Mouse (Mus musculus) intestine, embryonic 14.5 days (tissue): ENCODE data around the gene Cand1. TPM values are rescaled to one million over a fixed set of nuclear protein-coding genes. Genes with fewer than 3 reads are reported as not detected.
A peak's percentile ranks its signal among the peaks of the same experiment; 100 is the strongest.

Experiments
- ATAC-seq: fragments of 200-750 bp; cut with Nextera tagmentation; replicated peaks from 2 replicates; pipeline ENCODE4 v1.8.0; 2017; ENCODE audit warnings: low read depth, moderate number of reproducible peaks, moderate TSS enrichment, moderate library complexity; ENCODE audit not compliant: low FRiP score, low TSS enrichment
- DNase-seq: peaks from one replicate; pipeline ENCODE4 v3.0.0-alpha.2; 2018; ENCODE audit warnings: low spot score
- H3K27ac ChIP-seq: fragments of 300-500 bp; sonication (generic); 2 replicates; pipeline ENCODE4 v1.5.1; 2014; ENCODE audit warnings: low read depth, mild to moderate bottlenecking, control low read depth
- H3K27me3 ChIP-seq: fragments of 300-500 bp; sonication (generic); replicated peaks from 2 replicates; pipeline ENCODE4 v1.6.1; 2014; ENCODE audit warnings: low read length, control low read depth; ENCODE audit not compliant: control insufficient read depth, insufficient read depth
- H3K36me3 ChIP-seq: fragments of 300-500 bp; sonication (generic); 2 replicates; pipeline ENCODE4 v1.6.1; 2014; ENCODE audit warnings: low read length, control low read depth; ENCODE audit not compliant: control insufficient read depth, insufficient read depth
- H3K4me1 ChIP-seq: fragments of 300-500 bp; sonication (generic); replicated peaks from 2 replicates; pipeline ENCODE4 v1.6.1; 2014; ENCODE audit warnings: low read length, control low read depth, mixed read lengths; ENCODE audit not compliant: control insufficient read depth, insufficient read depth
- H3K4me2 ChIP-seq: fragments of 300-500 bp; sonication (generic); 2 replicates; pipeline ENCODE4 v1.6.1; 2014; ENCODE audit warnings: low read length
- H3K4me3 ChIP-seq: fragments of 300-500 bp; sonication (generic); 2 replicates; pipeline ENCODE4 v1.5.1; 2014; ENCODE audit warnings: low read depth, low read length, control low read depth, mixed read lengths
- H3K9ac ChIP-seq: fragments of 300-500 bp; sonication (generic); 2 replicates; pipeline ENCODE4 v1.6.1; 2014; ENCODE audit warnings: mild to moderate bottlenecking, low read length
- H3K9me3 ChIP-seq: fragments of 300-500 bp; sonication (generic); 2 replicates; pipeline ENCODE4 v1.6.1; 2016; ENCODE audit warnings: low read length, control low read depth; ENCODE audit not compliant: control insufficient read depth
- WGBS: fragments of 180-500 bp; shearing (Covaris S2); extraction: QIAGEN DNeasy Blood & Tissue Kit; methylation state at CpG from one replicate; pipeline ENCODE4 v1.1.7; 2014; 5-methylcytosine and 5-hydroxymethylcytosine counted together
- polyA plus RNA-seq: library from polyadenylated mRNA; unstranded; fragments of >200 nt; fragmentation: Nextera tagmentation; extraction: Ambion mirVana; gene quantifications from 2 replicates; pipeline ENCODE4 v1.2.1, GENCODE M21; 2014

The Cand1 gene
- polyA plus RNA-seq, 1 experiment from 2014 or later = 75.9 TPM

- no peaks in the 10 kb centered on the region for H3K27me3 ChIP-seq
- H3K9ac ChIP-seq = no peak overlapping the region
- H3K36me3 ChIP-seq = no peaks in the 10 kb centered on the region
- no peak for ATAC-seq
- H3K4me1 ChIP-seq = no peaks in the 10 kb centered on the region
- H3K4me3 ChIP-seq = no peak overlapping the region
- DNase-seq = no peak
- H3K9me3 ChIP-seq = no peaks in the 10 kb centered on the region
- no peak overlapping the region for H3K4me2 ChIP-seq
- WGBS = 77% methylated on average over 4 of the region's 4 CpGs
- H3K27ac ChIP-seq = no peak overlapping the region
Measured at GRCm38 (mm10) chr10:119257876-119258275, 18.0 kb upstream of the Cand1 start.

DNA sequence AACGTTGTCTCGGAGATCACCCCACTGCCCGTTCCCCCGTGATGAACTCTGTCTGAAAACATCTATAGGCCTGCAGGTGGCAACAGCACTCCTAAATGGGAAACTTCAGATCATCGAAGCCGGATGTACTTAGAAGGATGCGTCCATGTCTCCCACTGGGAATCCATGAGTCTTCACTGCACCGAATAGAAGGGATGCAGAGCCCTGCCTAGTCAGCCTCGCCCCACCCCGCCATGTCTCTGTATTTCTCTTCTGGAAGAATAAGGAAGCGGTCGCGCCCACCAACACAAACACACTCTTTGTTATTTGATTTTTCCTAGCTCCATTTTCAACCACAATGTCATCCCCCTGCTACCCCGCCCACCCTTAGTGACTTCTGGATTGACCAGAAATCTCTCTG lies 4.3 kb upstream of the Cand1 start:
- 83% methylated on average over 14 of the region's 14 CpGs for WGBS
- Histone ChIP-seq H3K4me1 (0 out of 2 replicates have a peak, but pooled peaks cover 5% of the 10 kb centered on the region), H3K27ac (no peak overlapping the region), H3K4me2 (no peak overlapping the region), H3K9ac (no peak overlapping the region), H3K27me3 (no peaks in the 10 kb centered on the region), H3K4me3 (no peak overlapping the region), H3K36me3 (no peaks in the 10 kb centered on the region), H3K9me3 (no peaks in the 10 kb centered on the region)
- DNase-seq (no peak), ATAC-seq (no peak)

GRCm38 (mm10) chr10:119240722-119241089 lies 851 bp upstream of the Cand1 start:
- peaks cover 17% of the 10 kb centered on the region; the same call in 1 of the 2 replicates for H3K4me1 ChIP-seq
- WGBS = 6% methylated on average over 9 of the region's 9 CpGs
- no peaks in the 10 kb centered on the region for H3K27me3 ChIP-seq
- H3K27ac ChIP-seq = peak overlapping the region; percentile 99
- H3K9ac ChIP-seq = peak overlapping the region; percentile 85
- ATAC-seq (no peak), DNase-seq (peak; percentile 77)
- H3K4me3 ChIP-seq = peak overlapping the region; percentile 95
- H3K36me3 ChIP-seq = peaks cover 4% of the 10 kb centered on the region; the same call in 1 of the 2 replicates
- H3K9me3 ChIP-seq = no peaks in the 10 kb centered on the region
- H3K4me2 ChIP-seq = peak overlapping the region; percentile 69

DNA sequence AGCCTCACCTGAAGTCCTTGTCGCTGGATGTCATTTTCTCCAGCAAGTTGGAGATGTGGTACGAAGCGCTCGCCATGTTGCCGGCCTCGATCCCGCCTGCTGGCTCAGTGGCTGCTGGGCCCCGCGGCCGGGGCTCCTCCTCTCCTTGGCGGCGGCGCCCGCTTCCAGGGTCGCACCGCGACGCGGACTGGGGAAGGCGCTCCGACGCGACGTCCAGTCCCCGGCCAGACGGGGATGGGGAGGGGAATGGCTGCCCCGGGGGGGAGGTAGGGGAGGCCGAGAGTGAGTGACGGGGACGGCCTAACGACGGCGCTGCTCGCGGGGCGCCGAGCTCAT lies 254 bp downstream of the Cand1 start:
- no peaks in the 10 kb centered on the region for H3K27me3 ChIP-seq
- ATAC-seq = no peak

DNA sequence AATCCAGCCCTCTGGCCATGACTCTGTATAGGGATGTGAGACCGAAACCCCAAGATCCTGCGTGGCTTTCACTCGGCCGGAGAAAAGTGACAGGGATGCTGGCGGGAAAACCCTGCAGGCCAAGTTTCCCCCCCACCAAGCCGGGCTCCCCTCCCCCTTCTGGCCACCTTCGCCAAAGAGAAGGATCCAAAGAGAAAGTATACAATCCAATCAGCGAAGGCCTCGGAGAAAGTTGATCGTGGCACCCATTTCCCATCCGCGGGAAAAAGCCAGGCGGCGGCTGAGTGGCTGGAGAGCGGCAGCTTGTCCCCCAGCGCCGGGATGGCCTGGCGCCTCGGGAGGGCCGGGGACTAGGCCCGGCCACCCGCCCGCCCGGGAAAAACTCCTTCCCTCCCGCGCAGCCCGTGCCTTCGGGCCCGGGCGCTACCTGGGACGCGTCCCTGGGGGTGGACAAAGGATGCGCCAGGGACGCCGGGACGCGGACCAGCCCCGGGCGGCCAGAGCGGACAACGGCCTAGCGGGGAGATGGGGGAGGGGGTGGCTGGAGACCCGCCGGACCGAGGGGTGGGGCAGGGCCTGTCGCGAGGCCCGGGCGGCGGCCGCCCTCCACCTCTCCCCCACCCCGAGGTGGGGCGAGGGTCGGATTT lies 747 bp downstream of the Cand1 start:
- Histone ChIP-seq H3K4me3 (peak overlapping the region; percentile 95), H3K27ac (peak overlapping the region; percentile 99), H3K4me2 (peak overlapping the region; percentile 96), H3K9ac (peak overlapping the region; percentile 98), H3K36me3 (peaks cover 6% of the 10 kb centered on the region; the same call in 1 of the 2 replicates), H3K27me3 (no peaks in the 10 kb centered on the region), H3K9me3 (no peaks in the 10 kb centered on the region), H3K4me1 (peaks cover 17% of the 10 kb centered on the region; the same call in 1 of the 2 replicates)
- DNase-seq (peak; percentile 85), ATAC-seq (peak; percentile 34)
- 2% methylated on average over 35 of the region's 54 CpGs for WGBS

More for the DNA sequence above, 254 bp downstream of the Cand1 start:
- Histone ChIP-seq H3K36me3 (peaks cover 6% of the 10 kb centered on the region; the same call in 1 of the 2 replicates), H3K4me1 (peaks cover 17% of the 10 kb centered on the region; the same call in 1 of the 2 replicates), H3K9me3 (no peaks in the 10 kb centered on the region), H3K4me2 (peak overlapping the region; percentile 96), H3K9ac (peak overlapping the region; percentile 98), H3K27ac (peak overlapping the region; percentile 99), H3K4me3 (peak overlapping the region; percentile 95)
- no peak for DNase-seq
- WGBS = under 1% methylated on average over 34 of the region's 37 CpGs

DNA sequence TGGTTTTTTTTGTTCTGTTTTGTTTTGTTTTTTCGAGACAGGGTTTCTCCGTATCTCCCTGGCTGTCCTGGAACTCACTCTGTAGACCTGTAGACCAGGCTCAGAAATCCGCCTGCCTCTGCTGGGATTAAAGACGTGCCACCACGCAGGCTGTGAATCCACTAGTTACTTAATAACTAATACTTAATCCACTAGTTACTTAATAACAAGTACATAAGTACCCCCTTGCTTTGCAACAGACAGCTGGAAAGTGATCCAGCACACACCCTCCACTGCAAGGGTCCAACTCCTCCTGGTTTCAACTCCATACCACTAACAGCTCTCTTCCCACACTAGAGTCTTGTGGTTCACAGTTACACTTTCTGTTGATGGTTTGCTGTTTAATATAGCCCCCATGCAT lies 8.3 kb downstream of the Cand1 start:
- Histone ChIP-seq H3K27me3 (no peaks in the 10 kb centered on the region), H3K9me3 (no peaks in the 10 kb centered on the region), H3K4me1 (peaks cover 15% of the 10 kb centered on the region), H3K4me2 (no peak overlapping the region), H3K27ac (no peak overlapping the region), H3K36me3 (peaks cover 6% of the 10 kb centered on the region), H3K4me3 (no peak overlapping the region), H3K9ac (no peak overlapping the region)
- WGBS = 83% methylated on average over 5 of the region's 5 CpGs
- DNase-seq = no peak
- no peak for ATAC-seq

DNA sequence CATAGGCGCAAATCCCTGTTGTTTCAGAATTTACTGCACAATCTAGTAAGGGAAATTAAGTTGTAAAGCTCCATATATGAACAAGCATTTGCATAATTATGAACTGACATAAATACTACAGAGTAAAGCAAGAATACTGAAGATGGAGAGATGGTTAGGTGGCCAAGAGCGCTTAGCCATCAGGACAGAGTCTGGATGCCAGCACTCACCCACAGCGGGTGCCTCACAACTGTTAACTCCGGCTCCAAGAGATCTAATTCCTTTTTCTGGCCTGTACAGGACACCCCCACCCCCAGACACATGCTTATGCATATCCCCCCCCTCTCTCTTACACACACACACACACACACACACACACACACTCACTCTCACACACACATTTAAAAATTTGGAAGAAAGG lies 9.2 kb downstream of the Cand1 start:
- Histone ChIP-seq H3K36me3 (peaks cover 11% of the 10 kb centered on the region), H3K4me2 (no peak overlapping the region), H3K27ac (no peak overlapping the region), H3K27me3 (no peaks in the 10 kb centered on the region), H3K4me1 (peaks cover 15% of the 10 kb centered on the region), H3K9me3 (no peaks in the 10 kb centered on the region), H3K9ac (no peak overlapping the region), H3K4me3 (no peak overlapping the region)
- no peak for ATAC-seq
- DNase-seq = no peak
- 89% methylated on average over 4 of the region's 4 CpGs for WGBS

DNA sequence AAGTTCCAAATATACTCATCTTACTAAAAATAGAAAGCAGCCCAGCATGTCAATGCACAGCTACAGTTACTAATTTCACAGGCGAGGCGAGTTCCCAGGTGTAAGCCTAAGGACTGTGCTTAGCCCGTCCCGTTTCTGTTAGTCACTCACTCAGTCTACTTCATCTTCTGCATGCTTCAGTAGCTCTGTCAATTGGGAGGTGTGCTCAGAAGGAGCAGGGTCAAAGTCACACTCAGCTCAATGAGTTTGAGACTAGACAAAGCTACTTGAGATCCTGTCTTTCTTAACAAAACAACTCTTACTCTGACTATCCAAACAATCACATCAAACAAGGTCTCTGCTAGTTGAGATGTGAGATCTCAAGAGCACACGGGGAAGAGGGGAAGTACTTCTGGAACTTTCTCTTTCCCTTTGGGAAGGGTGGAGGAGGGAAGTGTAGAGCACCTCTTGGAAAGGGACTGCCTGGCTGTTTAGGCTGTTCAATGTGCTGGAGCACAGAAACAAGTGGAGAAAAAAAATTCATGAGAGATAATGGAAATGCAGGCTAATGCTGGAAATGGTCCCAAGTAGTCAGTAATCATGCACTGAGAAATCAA lies 9.7 kb downstream of the Cand1 start:
- no peaks in the 10 kb centered on the region for H3K27me3 ChIP-seq
- H3K4me1 ChIP-seq = peaks cover 15% of the 10 kb centered on the region
- H3K9ac ChIP-seq = no peak overlapping the region
- no peak overlapping the region for H3K27ac ChIP-seq
- DNase-seq (no peak), ATAC-seq (no peak)
- H3K9me3 ChIP-seq = no peaks in the 10 kb centered on the region
- H3K36me3 ChIP-seq = peaks cover 14% of the 10 kb centered on the region
- WGBS = 68% methylated on average over 5 of the region's 5 CpGs
- no peak overlapping the region for H3K4me2 ChIP-seq
- H3K4me3 ChIP-seq = no peak overlapping the region

- H3K4me2 ChIP-seq = no peak overlapping the region
- WGBS = 84% methylated on average over 4 of the region's 4 CpGs
- no peaks in the 10 kb centered on the region for H3K27me3 ChIP-seq
- no peak overlapping the region for H3K27ac ChIP-seq
- H3K4me3 ChIP-seq = no peak overlapping the region
- H3K9me3 ChIP-seq = no peaks in the 10 kb centered on the region
- H3K9ac ChIP-seq = no peak overlapping the region
- peaks cover 6% of the 10 kb centered on the region; the same call in 1 of the 2 replicates for H3K4me1 ChIP-seq
- DNase-seq (no peak), ATAC-seq (no peak)
- peaks cover 50% of the 10 kb centered on the region for H3K36me3 ChIP-seq
Measured at GRCm38 (mm10) chr10:119223686-119224085, 16.2 kb downstream of the Cand1 start.
